Mouse (Mus musculus) stomach, embryonic 16.5 days (tissue): ENCODE results near the gene Gm19684. TPM values are rescaled to one million over a fixed set of nuclear protein-coding genes. Genes with fewer than 3 reads are reported as not detected.
"Not testable (repeated sequence)": the region's sequence is repeated elsewhere in the genome, so short reads cannot be mapped to it uniquely, and the experiment has no call there.

Experiments used
- ATAC-seq: fragments of 200-750 bp; cut with Nextera tagmentation; 2 replicates; pipeline ENCODE4 v1.8.0; 2017; ENCODE audit warnings: moderate number of reproducible peaks, moderate TSS enrichment; ENCODE audit not compliant: insufficient read depth, low FRiP score
- H3K27ac ChIP-seq: fragments of 300-500 bp; sonication (generic); 2 replicates; pipeline ENCODE4 v1.5.1; 2014; ENCODE audit warnings: low read length
- H3K27me3 ChIP-seq: fragments of 300-500 bp; sonication (generic); 2 replicates; pipeline ENCODE4 v1.6.1; 2014; ENCODE audit warnings: low read length, control low read depth, mixed read lengths; ENCODE audit not compliant: control insufficient read depth, insufficient read depth
- H3K36me3 ChIP-seq: fragments of 300-500 bp; sonication (generic); 2 replicates; pipeline ENCODE4 v1.6.1; 2014; ENCODE audit warnings: low read length; ENCODE audit not compliant: control insufficient read depth, insufficient read depth
- H3K4me1 ChIP-seq: fragments of 300-500 bp; sonication (generic); 2 replicates; pipeline ENCODE4 v1.6.1; 2014; ENCODE audit warnings: low read length, control low read depth, mixed read lengths; ENCODE audit not compliant: control insufficient read depth, insufficient read depth
- H3K4me2 ChIP-seq: fragments of 300-500 bp; sonication (generic); 2 replicates; pipeline ENCODE4 v1.6.1; 2014; ENCODE audit warnings: low read depth, low read length, mixed read lengths
- H3K4me3 ChIP-seq: fragments of 300-500 bp; sonication (generic); replicated peaks from 2 replicates; pipeline ENCODE4 v1.5.1; 2014; ENCODE audit warnings: mild to moderate bottlenecking, low read length
- H3K9ac ChIP-seq: fragments of 300-500 bp; sonication (generic); 2 replicates; pipeline ENCODE4 v1.6.1; 2014; ENCODE audit warnings: low read length
- H3K9me3 ChIP-seq: fragments of 300-500 bp; sonication (generic); replicated peaks from 2 replicates; pipeline ENCODE4 v1.6.1; 2016; ENCODE audit warnings: low read length, control low read depth; ENCODE audit not compliant: control insufficient read depth
- WGBS: fragments of 180-500 bp; shearing (Covaris S2); extraction: QIAGEN DNeasy Blood & Tissue Kit; methylation state at CpG from one replicate; pipeline ENCODE4 v1.1.7; 2014; 5-methylcytosine and 5-hydroxymethylcytosine counted together
- polyA plus RNA-seq: library from polyadenylated mRNA; unstranded; fragments of >200 nt; fragmentation: Nextera tagmentation; extraction: Ambion mirVana; gene quantifications from 2 replicates; pipeline ENCODE4 v1.2.1, GENCODE M21; 2015

Gm19684 gene
- polyA plus RNA-seq, 1 experiment from 2014 or later = not detected

- H3K36me3 ChIP-seq, H3K4me1 ChIP-seq, H3K9me3 ChIP-seq, H3K4me2 ChIP-seq, H3K4me3 ChIP-seq, H3K27ac ChIP-seq, H3K27me3 ChIP-seq, ATAC-seq, H3K9ac ChIP-seq: not testable (repeated sequence)
- 67% methylated on average over 2 of the region's 2 CpGs for WGBS
These were observed 21.9 kb upstream of the Gm19684 start for GRCm38 (mm10) chr17:36099603-36100002.

DNA sequence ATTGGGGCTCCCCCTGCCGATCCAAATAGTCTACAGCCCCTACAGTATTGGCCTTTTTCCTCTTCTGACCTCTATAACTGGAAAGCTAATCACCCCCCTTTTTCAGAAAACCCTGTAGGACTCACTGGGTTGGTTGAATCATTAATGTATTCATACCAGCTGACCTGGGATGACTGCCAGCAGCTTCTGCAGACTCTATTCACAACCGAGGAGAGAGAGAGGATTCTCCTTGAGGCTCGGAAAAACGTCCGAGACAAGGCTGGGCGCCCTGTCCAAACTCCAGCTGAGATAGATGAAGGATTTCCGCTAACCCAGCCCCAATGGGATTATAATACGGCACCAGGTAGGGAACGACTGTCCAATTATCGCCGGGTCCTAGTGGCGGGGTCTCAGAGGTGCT is 19.4 kb upstream of the Gm19684 start:
- H3K4me3 ChIP-seq, H3K27ac ChIP-seq, H3K4me1 ChIP-seq, H3K9ac ChIP-seq, H3K36me3 ChIP-seq, ATAC-seq, H3K27me3 ChIP-seq, H3K4me2 ChIP-seq, H3K9me3 ChIP-seq: not testable (repeated sequence)
- WGBS = 87% methylated on average over 11 of the region's 12 CpGs

GRCm38 (mm10) chr17:36110129-36110528 is 11.3 kb upstream of the Gm19684 start:
- not testable (repeated sequence) for H3K27me3 ChIP-seq, H3K9ac ChIP-seq, H3K4me1 ChIP-seq, H3K36me3 ChIP-seq, H3K4me2 ChIP-seq, H3K27ac ChIP-seq, H3K4me3 ChIP-seq, H3K9me3 ChIP-seq, ATAC-seq
- WGBS = 46% methylated on average over 3 of the region's 3 CpGs

- not testable (repeated sequence) for H3K27ac ChIP-seq
These were observed 10.6 kb upstream of the Gm19684 start for GRCm38 (mm10) chr17:36110641-36111509.

GRCm38 (mm10) chr17:36111510-36111868 is 10.0 kb upstream of the Gm19684 start:
- H3K36me3 ChIP-seq, H3K27ac ChIP-seq, H3K9me3 ChIP-seq, H3K4me1 ChIP-seq, H3K27me3 ChIP-seq, ATAC-seq: not testable (repeated sequence)
- H3K9ac ChIP-seq = peak overlapping the region; percentile 39
- H3K4me2 ChIP-seq = peak overlapping the region; percentile 81
- 4% methylated on average over 10 of the region's 10 CpGs for WGBS
- H3K4me3 ChIP-seq = peak overlapping the region; percentile 45

More at GRCm38 (mm10) chr17:36110641-36111509, 10.6 kb upstream of the Gm19684 start:
- 1% methylated on average over 57 of the region's 57 CpGs for WGBS
- peak; percentile 61 for ATAC-seq
- H3K9me3 ChIP-seq, H3K4me1 ChIP-seq, H3K36me3 ChIP-seq, H3K27me3 ChIP-seq: not testable (repeated sequence)
- Histone ChIP-seq H3K4me2 (peak overlapping the region; percentile 81), H3K9ac (peak overlapping the region; percentile 39), H3K4me3 (peak overlapping the region; percentile 45)

- WGBS = 16% methylated on average over 6 of the region's 6 CpGs
- H3K4me3 ChIP-seq, H3K9ac ChIP-seq, H3K4me2 ChIP-seq, H3K36me3 ChIP-seq, H3K27ac ChIP-seq, H3K4me1 ChIP-seq, H3K27me3 ChIP-seq, H3K9me3 ChIP-seq: not testable (repeated sequence)
- ATAC-seq = peak; percentile 48; the same call in 1 of the 2 replicates
These were observed 7.4 kb upstream of the Gm19684 start for GRCm38 (mm10) chr17:36113979-36114593.

DNA sequence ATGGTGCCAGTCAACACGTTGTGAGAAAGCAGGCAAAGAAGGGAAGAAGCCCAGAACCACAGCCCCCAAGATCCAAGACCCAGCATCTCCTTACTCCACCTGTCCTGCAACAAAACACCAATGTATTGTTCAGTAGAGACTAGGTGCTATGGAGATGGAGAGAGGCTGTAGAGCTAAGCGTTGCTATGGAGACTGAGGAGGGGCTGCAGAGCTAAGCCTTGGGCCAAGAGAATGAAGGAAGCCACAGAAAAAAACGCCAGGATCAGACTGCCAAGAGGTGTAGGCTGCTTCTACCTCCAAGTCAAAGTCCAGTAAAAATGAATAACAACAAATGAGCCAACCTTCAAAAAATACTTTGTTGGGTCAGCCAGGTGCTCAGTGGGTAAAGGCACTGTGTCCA is 4.9 kb upstream of the Gm19684 start:
- H3K9me3 ChIP-seq, H3K4me2 ChIP-seq, H3K4me1 ChIP-seq, H3K9ac ChIP-seq, H3K27ac ChIP-seq, H3K36me3 ChIP-seq, ATAC-seq, H3K4me3 ChIP-seq, H3K27me3 ChIP-seq: not testable (repeated sequence)
- 21% methylated on average over 3 of the region's 3 CpGs for WGBS

DNA sequence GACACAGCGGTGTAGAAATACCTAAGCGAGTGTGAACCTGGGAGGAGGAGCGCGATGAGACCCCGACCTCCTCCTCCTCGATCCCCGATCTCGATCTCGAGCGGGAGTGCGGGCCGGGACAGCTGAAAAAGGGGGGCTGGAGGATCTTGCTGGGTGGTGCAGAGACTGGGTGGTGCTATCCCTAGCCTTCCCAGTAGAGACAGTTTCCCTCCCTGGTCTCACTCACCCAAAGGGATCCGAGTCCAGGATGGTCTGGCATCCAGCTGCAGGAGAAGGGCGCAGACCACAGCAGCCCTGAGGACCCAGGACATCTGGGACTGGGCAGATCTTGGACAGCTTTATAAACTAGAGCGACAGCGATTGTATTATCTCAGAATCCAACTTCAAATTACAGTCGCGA is 639 bp upstream of the Gm19684 start:
- ATAC-seq = peak; percentile 59; the same call in 1 of the 2 replicates
- Histone ChIP-seq H3K9ac (peak overlapping the region; percentile 16; the same call in 1 of the 2 replicates), H3K4me2 (peak overlapping the region; percentile 50), H3K4me3 (peak overlapping the region; percentile 20)
- H3K27ac ChIP-seq, H3K27me3 ChIP-seq, H3K4me1 ChIP-seq, H3K36me3 ChIP-seq, H3K9me3 ChIP-seq: not testable (repeated sequence)
- 22% methylated on average over 18 of the region's 18 CpGs for WGBS

GRCm38 (mm10) chr17:36124111-36124510 is 2.6 kb downstream of the Gm19684 start:
- WGBS = 52% methylated on average over 3 of the region's 3 CpGs
- H3K9me3 ChIP-seq, H3K4me2 ChIP-seq, ATAC-seq, H3K36me3 ChIP-seq, H3K4me3 ChIP-seq, H3K27ac ChIP-seq, H3K4me1 ChIP-seq, H3K9ac ChIP-seq, H3K27me3 ChIP-seq: not testable (repeated sequence)
